Mouse (Mus musculus) brown adipose tissue, adult 24 weeks (tissue): ENCODE results near the gene Unc45b. TPM values are rescaled to one million over a fixed set of nuclear protein-coding genes. Genes with fewer than 3 reads are reported as not detected.
"Not testable (repeated sequence)": the region's sequence is repeated elsewhere in the genome, so short reads cannot be mapped to it uniquely, and the experiment has no call there.

Experiments used
- H3K27ac ChIP-seq: fragments of 200-500 bp; replicated peaks from 2 replicates; pipeline ENCODE4 v1.5.1; 2012; ENCODE audit warnings: low read depth, mild to moderate bottlenecking, low read length
- H3K4me1 ChIP-seq: fragments of 200-500 bp; 2 replicates; pipeline ENCODE4 v1.6.1; 2012; ENCODE audit warnings: low read length, mixed read lengths; ENCODE audit not compliant: control insufficient read depth, insufficient read depth, insufficient read length
- H3K4me3 ChIP-seq: fragments of 200-500 bp; 2 replicates; pipeline ENCODE4 v1.5.1; 2012; ENCODE audit warnings: low read depth, mild to moderate bottlenecking, low read length, moderate library complexity; ENCODE audit not compliant: insufficient read depth
- polyA plus RNA-seq: library from polyadenylated mRNA; stranded (reverse); fragments of >200 nt; gene quantifications from 2 replicates; pipeline ENCODE4 v1.2.4, GENCODE M21; 2012; ENCODE audit not compliant: missing spikeins, insufficient read depth, insufficient read length

Gene Unc45b
- polyA plus RNA-seq, 1 experiment = 9.1 TPM

DNA sequence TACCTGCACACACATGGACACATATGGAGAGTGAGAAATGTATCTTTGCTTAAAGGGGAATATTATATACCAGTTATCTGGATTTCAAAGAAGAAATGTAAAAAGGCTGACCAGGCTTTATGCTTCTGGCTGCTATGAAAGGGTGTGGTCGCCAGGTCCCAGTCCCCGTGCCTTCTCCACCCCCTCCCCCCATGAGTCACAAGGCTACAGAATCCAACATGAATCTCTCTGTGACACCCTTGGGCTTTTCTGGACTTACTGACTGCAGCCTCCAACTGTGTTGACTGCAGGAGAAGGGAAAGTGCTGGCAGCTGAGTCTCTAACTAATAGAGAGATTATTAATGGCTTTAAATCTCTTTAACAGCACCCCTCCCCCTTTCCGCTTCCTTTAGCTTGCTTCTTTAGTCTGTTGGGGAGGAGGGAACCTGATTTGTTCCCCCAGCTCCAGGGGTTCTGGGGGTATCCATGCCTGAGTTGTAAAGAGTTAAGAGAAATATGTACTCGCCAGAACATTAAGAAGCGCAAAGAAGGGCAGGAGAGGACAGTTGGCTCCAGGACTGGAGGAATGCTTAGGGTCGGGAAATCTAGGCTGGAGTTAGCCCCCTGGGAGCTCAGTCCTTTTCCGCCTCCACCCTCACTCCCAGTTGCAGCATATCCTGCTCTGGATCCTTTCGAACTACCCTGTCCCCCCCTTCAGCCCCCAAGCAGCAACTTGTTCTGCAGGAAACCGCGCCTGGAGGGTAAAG, 40.6 kb downstream of the Unc45b start, which contains the start of gene Slfn5:
Gene Slfn5 (plus strand): TSS at position 614 of the 746 bp plus-strand sequence.
- Histone ChIP-seq H3K27ac (peak within 1 kb of the TSS; percentile 100), H3K4me3 (peak within 1 kb of the TSS; percentile 95), H3K4me1 (peaks cover 13% of the 10 kb centered on the region)

DNA sequence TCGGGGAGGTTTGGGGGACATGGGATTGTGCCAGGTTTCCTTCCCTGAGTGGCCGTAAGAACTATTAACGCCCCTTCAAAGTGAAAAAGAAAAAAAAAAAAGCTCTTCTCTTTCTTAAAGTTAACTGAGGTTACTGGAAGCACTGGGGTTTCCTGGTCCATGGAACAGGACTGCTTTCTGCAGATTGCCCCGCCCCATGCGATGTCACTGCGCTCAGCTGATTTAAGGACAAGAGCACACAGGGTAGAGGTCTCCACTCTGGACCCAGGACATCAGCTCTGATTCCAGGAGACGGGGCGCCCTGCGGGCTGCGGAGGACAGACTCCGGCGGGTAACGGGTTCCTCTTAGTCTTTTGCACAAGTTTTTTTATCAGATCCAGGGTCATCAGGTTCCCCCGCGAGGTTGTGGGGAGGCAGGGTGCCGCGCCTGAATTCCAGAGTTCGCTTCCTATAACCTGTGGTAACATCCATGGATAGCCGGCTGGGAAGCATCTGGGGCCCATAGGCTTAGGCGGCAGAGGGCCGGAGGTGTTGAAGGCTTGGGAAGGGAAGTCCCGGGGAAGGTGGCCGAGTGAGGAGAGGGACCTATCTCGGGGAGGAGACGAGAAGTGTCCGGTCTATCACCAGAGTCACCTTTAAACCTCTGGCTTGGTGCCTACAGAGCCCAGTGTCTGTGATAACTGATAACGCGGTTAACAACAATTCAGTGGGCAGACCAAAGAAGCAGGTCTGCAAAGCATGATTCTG, 41.7 kb downstream of the Unc45b start:
- peak overlapping the region; percentile 100 for H3K27ac ChIP-seq
- peak overlapping the region; percentile 95 for H3K4me3 ChIP-seq
- H3K4me1 ChIP-seq = peaks cover 13% of the 10 kb centered on the region

DNA sequence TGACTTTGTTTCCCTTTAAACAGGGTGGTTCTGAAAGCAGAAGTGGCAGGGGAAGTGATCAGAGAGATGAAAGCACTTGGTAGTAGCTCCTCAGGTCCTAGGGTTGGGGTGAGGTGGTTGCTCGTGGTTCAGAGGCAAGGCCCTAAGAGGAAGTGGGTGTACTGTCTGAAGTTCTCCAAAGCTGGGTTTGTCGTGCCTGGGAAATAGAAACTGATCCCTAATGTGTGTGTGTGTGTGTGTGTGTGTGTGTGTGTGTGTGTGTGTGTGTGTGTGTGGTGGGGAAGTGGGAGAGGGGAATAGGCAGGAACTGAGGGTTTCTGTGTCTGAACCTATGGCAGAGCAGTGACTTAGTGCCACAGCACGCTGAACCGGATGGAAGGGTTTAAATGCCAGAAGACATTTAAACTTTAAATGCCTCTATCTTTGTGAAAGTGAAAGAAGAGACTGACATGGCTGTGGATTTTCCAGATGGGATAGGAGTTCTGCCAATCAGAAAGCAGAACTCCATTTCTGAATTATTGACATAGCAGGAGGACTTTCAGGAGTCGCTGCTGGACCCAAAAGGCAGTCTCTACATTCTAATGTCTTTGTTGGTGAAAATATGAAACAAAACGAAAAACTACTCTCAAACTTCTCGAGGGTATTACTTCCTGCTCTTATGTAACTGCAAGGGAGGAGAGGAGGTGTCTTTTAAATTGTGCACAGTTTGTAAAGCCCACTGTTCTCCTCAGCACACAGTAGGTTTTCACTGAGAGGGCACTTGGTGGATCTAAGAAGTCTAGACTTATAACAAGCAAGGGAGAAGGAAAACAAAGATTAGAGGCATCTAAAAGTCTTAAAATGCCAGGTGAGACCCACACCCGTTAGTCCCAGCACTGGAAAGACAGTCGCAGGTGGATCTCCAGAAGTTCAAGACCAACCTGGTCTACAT, 42.5 kb downstream of the Unc45b start:
- Histone ChIP-seq H3K4me1 (peaks cover 9% of the 10 kb centered on the region), H3K4me3 (peak overlapping the region; percentile 95), H3K27ac (peak overlapping the region; percentile 100)

DNA sequence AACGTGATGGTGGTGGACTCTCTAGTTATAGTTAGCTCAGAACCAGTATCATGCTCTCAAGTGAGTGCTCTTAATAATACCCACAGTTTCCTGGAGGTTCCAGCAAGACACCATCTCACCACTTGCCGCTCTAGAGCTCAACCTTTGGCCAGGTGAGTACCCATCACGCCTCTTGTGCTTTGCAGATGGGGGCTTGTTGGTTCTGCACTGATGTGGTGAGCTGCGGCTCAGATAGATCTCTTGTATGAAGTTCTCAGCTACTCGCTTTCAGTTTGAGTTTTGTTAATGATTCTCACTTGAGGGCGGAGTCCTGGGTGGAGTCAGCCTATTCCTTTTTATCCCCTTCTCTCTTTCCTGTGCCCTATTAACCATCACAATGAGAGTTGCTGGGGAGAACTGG, 44.3 kb downstream of the Unc45b start:
- Histone ChIP-seq H3K4me3 (peak overlapping the region; percentile 95), H3K27ac (peak overlapping the region; percentile 5; the same call in 1 of the 2 replicates), H3K4me1 (peaks cover 6% of the 10 kb centered on the region)

DNA sequence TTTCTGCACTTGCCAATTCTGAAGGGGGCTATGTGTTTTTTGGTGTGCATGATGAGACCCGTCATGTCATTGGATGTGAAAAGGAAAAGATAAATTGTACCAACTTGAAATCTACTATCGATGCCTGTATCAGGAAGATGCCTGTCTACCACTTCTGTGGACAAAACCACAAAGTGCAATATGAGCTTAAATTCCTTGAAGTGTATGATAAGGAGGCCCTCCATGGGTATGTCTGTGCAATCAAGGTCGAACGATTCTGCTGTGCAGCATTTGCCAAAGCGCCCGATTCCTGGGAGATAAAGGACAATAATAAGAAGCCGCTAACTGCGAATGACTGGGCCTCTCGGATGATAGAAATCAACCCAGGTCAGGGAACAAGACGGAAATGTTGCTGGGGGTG, 46.6 kb downstream of the Unc45b start:
- Histone ChIP-seq H3K27ac (no peak overlapping the region), H3K4me1 (peaks cover 6% of the 10 kb centered on the region), H3K4me3 (peak overlapping the region; percentile 37; the same call in 1 of the 2 replicates)

DNA sequence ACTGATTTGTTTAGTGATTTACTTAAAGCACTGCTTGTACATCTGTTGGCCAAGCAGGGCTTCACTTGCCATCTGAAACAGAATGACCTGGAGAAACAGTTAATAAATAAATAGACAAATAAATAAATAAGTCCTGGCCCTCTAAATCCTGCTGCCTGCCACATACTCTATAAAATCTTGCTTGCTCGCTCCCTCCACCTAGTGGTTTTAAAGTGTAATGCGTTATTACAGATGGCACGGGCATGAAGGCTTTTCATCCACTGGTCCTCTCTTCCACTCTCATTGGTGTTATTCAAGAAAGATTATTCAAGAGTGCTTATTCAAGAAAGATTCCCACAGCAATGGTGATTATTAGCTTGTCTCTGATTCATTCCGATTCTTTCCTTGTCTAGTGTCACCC, 49.3 kb downstream of the Unc45b start:
- H3K4me3 ChIP-seq = no peak overlapping the region
- H3K4me1 ChIP-seq = peaks cover 5% of the 10 kb centered on the region
- H3K27ac ChIP-seq = no peak overlapping the region

DNA sequence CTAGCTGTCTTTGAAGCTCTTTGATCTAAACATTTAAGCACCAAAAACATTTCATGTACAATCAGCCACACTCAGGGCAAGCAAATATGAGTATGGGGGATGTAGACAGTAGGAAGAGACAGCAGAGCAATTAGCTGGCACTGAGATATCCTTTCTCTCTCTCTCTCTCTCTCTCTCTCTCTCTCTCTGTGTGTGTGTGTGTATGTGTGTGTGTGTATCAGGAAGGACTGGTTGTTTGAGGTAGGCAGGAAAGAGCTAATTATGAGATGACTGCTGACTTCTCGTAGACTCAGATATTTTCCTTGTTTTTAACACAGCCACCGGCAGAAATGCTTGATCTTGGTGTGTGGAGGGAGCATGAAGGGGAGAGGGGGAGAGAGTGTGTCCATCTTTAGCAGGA, 51.4 kb downstream of the Unc45b start:
- Histone ChIP-seq H3K4me1 (peaks cover 3% of the 10 kb centered on the region; the same call in 1 of the 2 replicates), H3K27ac (no peak overlapping the region), H3K4me3 (no peak overlapping the region; the same call in 1 of the 2 replicates)

DNA sequence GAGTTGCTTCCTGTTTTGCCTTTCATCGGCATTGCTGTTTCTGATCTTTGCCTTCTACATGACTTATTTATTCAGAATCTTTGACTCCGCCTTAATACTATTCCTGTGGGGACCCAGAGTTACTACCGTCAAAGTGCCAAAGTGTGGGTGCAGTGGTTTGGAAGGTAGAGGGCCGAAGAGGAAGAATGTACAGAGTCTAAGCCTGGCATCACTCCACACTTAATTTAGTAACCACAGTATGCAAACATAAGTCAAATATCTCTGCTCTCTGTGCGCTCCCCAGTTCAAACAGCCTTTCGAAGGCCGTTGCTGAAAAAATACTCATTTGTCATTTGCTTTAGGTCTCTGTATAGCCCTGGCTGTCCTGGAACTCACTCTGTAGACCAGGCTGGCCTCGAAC, 51.9 kb downstream of the Unc45b start:
- Histone ChIP-seq H3K27ac (no peak overlapping the region), H3K4me1 (peaks cover 3% of the 10 kb centered on the region; the same call in 1 of the 2 replicates), H3K4me3 (no peak overlapping the region)

DNA sequence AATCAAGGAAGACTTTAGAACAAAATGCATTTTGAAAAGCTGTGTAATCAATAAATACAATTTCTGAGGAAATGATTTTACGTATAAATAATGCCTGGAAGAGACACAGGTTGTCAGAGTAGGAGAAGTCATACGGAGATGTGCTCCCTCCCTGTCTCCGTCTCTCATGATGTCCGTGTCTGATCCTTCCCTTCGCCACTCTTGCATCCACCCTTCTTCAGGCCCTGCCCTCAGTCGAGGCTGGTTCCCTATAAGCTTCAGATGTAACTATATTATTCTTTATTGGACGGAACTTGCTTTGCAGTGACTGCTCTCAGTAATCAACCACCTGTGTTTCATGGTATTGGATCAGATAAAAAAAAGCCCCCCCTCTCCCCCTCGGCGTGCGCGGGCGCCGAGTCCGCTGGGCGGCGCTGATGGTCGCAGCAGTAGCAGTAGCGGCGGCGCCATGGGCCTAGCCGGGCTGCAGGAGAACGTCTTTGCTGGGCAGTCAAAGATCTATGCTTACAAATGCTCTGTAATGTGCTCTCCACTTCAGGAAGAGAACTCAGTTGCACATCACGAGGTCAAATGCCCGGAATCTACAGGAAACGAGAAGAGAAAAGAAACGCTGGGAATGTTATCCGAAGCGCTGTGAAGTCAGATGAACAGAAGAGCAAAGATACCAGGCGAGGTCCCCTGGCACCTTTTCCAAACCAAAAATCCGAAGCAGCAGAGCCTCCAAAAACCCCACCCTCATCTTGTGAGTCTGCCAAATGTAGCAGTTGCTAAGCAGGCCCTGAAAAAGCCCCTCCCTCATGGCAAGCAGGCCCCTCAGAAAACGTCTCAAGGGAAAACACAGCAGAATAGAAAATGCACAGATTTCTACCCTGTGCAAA, 60.6 kb downstream of the Unc45b start:
- peak overlapping the region; percentile 31 for H3K4me3 ChIP-seq
- no peaks in the 10 kb centered on the region for H3K4me1 ChIP-seq
- no peak overlapping the region for H3K27ac ChIP-seq

DNA sequence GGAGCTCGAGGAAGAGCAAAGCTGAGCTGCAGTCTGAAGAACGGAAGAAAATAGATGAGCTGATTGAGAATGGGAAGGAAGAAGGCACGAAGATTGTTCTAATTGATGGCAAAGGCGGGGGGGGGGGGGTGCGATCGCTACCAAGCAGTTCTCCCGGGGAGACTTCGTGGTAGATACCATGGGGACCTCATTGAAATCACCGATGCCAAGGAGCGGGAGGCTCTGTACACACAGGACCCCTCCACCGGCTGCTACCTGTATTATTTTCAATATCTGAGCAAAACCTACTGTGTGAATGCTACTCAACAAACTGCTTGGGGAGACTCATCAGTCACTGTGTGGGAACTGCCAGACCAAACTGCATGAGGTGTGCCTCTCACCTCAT, 61.2 kb downstream of the Unc45b start:
- no peak overlapping the region for H3K4me3 ChIP-seq
- no peak overlapping the region for H3K27ac ChIP-seq
- H3K4me1 ChIP-seq = no peaks in the 10 kb centered on the region

DNA sequence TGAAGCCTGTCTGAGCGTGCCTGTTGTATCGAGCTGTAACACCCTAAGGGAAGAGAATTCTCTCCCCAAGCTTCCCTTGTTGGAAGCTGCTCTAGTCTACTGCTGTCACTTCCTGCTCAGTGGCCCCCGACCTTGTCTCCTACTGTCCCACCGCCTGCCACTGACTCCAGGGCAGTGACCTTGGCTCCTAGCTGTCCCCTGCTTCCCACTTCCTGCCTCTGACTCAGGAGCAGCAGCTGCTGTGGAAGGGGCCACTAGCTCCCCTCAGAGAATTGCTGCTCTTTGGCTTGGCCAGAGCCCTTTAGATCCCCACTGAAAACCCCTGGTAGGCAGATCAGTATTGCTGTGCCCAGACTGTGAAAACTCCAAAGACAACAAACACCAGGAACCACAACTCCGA, 63.6 kb downstream of the Unc45b start:
- no peak overlapping the region for H3K4me3 ChIP-seq
- no peak overlapping the region; the same call in 1 of the 2 replicates for H3K27ac ChIP-seq
- no peaks in the 10 kb centered on the region for H3K4me1 ChIP-seq

DNA sequence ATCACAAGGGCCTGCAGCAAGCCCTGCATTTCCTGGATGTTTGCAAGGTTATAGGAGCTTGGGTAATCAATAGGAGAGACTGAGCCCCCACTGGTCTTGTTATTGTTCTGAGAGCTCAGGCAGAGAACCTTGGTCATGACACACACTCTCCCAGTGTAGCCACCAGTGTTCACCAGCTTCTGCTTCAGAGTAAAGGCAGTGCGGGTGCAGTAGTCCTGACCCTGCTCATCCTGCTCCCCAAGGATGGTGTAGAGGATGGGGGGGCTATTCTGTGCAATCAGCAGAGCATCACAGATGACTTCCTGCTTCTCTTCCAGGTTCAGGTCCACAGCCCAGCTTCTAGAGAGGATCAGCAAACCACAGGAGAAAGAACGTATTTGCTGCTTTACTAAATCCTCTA, 72.1 kb downstream of the Unc45b start:
- H3K4me1 ChIP-seq, H3K27ac ChIP-seq, H3K4me3 ChIP-seq: not testable (repeated sequence)

DNA sequence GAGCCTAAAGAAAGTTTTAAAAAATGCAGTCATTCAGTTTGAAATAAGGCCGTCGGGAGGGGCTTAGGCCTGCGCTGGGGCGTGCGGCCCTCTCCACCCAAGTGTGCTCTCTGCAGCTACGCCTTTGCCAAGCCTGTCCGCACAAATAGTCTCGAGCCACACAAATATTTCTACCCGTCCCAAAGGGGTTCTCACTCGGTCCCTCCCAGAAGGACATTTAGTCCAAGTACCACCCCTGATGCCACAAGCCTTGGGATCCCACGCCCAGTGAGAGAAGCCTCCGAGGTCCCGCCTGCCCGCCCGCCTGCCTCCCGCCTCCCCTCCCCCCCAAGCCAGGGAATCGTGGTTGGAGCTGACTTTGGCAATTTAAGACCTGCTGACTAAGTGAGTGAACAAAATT, 72.8 kb downstream of the Unc45b start:
- Histone ChIP-seq H3K27ac (no peak overlapping the region), H3K4me3 (no peak overlapping the region), H3K4me1 (no peaks in the 10 kb centered on the region)

DNA sequence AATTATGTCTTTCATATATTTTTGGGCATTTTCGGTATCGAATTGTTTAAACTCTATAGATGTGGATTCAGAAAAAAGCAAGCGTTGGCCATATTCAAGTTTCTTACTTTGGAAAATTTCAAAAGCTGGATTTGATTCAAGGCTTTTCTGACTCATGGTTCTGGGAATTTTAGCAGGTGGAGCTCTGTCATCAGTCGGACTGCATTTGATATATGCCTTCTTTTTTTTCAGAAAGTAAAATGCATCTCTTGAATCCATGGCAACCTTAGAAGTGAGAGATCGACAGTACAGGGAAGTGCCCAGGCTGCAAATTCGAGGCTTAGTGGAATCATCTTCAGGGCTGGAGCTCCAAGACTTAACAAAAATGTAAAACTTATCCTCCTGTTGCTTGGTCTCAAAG, 77.3 kb downstream of the Unc45b start:
- no peak overlapping the region for H3K27ac ChIP-seq
- H3K4me1 ChIP-seq = no peaks in the 10 kb centered on the region

More for the DNA sequence above, 77.3 kb downstream of the Unc45b start:
- no peak overlapping the region for H3K4me3 ChIP-seq
